Mouse (Mus musculus) cerebellum, adult 8-10 months (tissue): ENCODE measurements around the gene Gm49325.

Experiments used
- DNase-seq: peaks from one replicate; pipeline ENCODE4 v3.0.0; 2022

Gm49325 gene

GRCm38 (mm10) chr10:77627497-77627896 lies 21.5 kb downstream of the Gm49325 start:
- peak; percentile 80 for DNase-seq

GRCm38 (mm10) chr10:77629163-77629562 lies 23.2 kb downstream of the Gm49325 start:
- no peak for DNase-seq

- DNase-seq, result no peak
These were observed 24.0 kb downstream of the Gm49325 start for GRCm38 (mm10) chr10:77629970-77630369.

- DNase-seq, result no peak
These were observed 28.0 kb downstream of the Gm49325 start for GRCm38 (mm10) chr10:77634016-77634415.

DNA sequence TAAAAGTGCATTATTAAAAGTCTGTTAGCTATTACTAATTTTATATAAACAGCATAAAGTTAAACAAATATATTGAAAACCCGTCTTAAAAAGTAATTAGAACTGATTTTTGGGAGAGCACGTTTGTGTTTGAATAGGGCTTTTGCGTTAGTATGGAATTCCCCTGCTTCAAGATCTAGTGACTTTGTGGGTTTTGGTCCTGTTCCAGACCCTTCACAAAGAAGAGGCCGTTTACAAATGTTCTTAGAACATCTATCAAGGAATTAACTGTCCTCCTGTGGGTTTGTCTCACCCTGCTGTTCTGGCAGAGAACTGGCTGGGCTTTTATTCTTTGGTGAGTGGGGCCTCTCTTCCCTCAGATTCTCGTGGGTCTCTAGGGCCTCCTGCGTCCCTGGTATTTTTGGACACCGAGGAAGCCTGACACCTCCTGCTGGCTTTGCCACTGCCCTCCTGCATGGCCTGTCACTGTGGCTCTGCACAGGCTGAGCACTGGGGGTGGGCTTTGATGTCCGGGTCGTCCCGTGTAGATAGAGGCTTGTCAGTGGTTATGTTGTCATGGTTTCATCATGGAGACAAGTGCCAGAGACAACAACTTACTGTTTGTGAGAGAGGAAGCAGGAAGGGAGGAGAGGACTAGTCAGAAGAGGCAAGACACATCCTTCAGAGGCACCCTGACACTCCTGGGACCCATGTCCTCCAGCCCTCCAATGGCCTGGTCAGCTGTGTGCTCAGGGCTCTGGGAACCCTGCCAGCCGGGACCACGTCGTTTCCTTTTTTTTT lies 28.6 kb downstream of the Gm49325 start:
- no peak for DNase-seq

DNA sequence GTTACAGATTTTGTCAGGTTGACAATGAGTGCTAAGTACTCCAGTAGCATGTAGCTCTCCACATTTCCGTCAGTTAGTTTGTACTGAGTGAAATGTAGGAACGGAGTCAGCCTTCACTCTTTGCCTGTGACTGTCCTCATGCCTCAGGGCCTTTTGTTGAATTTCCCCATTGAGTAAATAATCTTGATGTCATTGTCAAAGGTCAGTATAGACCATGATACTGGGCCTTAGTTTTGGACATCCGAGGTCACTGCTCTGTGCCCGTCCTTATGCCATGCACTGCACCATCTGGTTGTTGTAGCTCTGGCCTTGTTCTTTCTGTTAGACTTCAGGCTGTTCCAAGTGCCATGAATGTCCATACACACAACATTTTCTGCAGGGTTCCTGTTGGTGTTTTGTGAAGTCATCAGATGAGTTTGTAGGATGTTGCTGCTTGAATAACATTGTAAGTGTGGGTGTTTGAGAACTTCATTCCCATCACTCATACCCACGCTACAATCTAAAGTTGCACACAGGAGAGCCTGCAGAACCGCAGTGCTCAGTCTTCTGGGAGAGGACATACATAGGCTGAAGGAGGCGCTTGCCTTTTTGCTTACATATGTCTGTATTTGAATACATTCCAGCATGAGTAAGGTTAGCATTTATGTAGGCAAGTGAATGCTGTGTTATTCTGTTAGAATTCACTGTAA lies 30.4 kb downstream of the Gm49325 start:
- no peak for DNase-seq

DNA sequence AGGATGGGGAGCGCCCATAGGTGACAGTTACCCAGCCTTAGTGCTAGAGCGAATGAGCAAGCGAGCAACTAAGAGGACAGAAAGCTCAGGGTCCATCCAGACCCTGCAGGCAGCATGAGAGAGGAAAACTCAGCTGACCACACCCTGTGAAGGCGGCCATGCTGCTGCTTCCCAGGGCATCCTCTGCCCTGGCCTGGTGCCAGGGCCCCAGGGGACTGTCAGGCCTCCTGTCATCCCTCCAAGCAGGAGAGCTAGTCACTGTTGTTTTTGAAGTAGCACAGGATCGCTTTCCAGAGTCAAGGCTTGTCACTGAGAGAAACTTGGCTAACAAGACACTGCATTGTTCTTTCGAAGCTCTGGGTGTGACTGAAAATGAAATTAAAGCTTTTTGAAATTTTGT lies 33.0 kb downstream of the Gm49325 start:
- no peak for DNase-seq

DNA sequence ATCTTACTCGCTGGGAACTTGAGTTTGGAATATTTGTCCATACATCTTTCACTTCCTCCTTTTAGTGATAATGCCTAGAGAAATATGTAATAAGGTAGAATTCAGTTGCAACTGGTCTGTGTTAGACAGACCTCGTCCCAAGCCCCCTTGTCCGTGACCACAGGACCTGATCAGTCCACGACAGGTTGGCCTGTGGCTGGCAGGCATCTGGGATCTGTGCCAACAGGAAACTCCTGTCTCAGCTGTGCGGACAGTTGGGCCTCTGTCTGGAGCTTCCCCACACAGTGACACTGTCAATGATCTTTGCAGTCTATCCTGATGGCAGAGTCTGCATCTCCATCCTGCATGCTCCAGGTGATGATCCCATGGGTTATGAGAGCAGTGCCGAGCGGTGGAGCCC lies 37.2 kb downstream of the Gm49325 start:
- no peak for DNase-seq

DNA sequence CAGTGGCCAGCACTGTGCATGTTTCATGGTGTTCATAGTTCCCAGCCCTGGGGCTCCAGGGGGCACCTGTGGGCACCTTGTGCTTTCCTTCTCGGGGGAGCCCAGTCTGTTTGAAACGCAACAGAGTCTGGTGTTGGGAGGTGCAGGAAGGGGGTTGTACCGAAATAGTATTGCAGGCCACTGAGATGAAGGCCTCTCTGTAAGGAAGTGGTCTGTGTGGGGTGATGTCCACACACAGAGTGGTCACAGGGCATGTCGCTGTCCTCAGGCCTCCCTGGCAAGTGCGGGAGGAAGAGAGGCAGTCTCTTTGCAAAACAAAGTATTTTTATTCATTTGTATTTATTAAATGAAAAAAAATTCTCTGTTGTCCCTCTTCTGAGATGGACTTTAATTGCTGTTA lies 39.6 kb downstream of the Gm49325 start:
- no peak for DNase-seq

DNA sequence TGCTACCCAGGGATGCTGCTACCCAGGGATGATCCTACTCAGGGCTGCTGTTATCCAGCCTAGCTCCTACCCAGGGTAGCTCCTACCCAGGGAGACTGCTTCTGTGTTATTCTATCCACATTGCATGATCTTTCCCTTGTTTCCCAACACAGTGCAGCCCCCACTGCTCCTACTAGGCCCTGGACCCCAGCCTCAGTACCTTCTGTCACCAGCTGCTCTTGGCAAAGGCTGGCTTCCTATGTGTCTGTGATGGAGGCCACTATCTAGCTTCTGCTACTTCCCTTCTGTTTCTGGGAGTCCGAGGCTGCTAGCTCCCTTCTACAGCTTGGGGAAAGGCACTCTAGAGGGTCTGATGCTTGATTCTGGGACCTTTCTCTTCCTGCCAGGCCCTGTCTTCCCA lies 41.5 kb downstream of the Gm49325 start:
- DNase-seq, result no peak

DNA sequence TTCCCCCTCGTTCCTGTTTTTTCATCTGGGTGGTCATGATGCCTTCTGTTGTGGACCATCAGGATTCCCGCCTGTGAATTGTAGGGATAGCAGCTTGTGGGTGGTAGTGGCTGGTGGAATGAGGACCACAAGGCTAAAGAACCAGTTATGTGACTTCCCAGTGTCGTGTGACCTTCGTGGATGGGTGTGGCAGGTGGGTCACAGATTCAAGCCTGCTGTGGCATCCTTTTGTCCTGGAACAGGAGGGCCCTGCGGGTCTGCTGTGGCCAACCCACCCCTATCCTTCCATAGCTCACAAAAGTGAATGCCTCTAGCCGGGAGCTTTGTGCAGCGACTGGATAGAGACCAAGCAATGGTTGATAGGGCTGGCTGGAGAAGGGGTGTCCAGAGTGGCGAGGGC lies 41.9 kb downstream of the Gm49325 start:
- DNase-seq, result no peak

- DNase-seq, result no peak
These were observed 46.0 kb downstream of the Gm49325 start for GRCm38 (mm10) chr10:77652046-77652445.

GRCm38 (mm10) chr10:77658286-77658994 lies 52.4 kb downstream of the Gm49325 start:
- DNase-seq, result no peak

DNA sequence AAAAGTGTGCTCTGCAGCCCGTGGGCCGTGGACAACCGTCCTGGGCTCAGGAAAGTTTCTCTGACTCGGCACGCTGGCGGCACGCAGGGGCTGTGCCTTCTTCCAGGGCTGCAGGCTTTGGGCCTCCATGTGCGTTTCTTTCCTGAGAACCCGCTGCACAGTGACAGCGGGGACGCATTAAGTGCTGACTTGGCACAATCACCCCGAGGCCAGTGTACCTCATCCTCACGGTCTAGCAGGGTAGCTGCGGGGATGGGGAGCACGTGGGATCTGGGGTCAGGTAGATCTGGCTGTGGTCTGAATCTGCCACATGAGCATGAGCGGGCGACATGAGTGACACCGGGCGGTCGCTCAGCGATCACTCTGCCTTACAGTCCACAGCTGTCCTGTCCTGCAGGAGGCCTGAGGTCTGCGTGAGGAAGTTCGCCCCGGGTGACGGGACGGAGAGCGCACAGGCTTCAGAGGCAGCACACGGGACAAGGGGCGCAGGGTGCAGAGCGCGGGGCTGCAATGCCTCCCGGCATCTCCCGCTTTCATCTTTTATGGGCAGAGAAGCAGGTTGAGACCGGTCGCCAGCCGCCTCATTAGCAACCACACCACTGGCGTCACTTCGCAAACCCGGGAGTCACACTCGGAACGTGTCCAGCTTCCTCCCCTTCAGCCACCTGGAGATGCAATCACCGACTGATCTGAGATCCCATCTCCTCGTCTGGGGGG lies 58.1 kb downstream of the Gm49325 start:
- no peak for DNase-seq

- no peak for DNase-seq
These were observed 60.3 kb downstream of the Gm49325 start for GRCm38 (mm10) chr10:77666342-77666741.

DNA sequence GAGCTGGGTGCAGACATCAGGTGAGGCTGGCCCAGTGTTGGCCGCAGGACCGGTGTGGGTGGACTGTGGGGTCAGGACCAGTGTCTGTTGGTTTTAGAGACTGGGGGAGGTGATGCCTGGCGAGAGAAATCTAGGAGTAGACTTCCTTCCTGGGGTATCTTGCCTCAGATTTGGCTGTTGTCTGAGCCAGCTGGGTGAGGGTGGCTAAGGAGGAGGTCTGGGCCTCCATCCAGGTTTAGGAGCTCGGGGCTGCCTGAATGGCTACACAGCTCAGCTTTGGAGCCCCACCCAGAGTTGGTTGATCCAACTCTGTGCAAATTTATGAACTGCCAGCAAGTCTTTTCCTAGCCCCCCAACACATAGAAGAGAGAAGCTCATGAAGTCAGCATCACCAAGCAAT lies 61.4 kb downstream of the Gm49325 start:
- DNase-seq, result no peak

- no peak for DNase-seq
These were observed 64.7 kb downstream of the Gm49325 start for GRCm38 (mm10) chr10:77670710-77671109.

DNA sequence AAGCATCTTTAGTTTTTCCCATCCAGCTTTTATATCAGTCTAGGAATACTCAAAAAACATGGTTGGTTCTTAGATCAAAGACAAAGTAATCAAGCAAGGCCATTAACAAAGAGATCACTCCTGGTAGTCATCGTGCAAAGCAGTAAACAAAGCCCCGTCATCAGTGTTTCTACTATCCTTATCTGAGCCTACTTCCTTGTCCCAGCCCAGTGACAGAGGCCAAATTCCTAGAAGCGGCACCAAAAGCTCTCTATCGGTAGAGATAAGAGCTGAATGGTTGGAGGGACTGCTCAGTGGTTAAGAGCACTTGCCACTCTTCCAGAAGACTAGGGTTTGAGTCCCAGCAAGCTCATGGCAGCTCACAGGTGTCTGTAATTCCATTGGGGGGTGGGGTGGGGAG lies 65.5 kb downstream of the Gm49325 start:
- no peak for DNase-seq

- no peak for DNase-seq
These were observed 67.8 kb downstream of the Gm49325 start for GRCm38 (mm10) chr10:77673765-77674164.

- DNase-seq, result no peak
These were observed 71.6 kb downstream of the Gm49325 start for GRCm38 (mm10) chr10:77677562-77677961.

DNA sequence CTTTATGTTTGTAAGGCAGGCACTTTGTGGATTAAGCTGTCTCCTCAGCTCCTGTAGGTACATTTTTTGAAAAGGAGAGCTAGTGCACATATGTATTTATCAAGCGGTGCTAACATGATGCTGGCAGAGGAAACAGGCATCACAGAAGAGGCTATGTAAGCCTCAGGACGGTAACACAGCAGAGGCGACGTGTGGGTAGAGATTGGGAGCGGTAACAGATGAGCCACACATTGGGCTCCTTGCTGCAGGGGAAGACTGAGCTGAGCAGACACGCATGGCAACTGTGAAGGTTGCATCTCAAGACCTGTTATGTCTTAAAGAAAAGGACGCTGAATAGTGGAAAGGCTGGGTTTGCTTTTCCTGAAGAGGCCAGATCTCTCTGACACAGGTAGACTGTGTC lies 77.0 kb downstream of the Gm49325 start:
- no peak for DNase-seq

GRCm38 (mm10) chr10:77684181-77684580 lies 78.2 kb downstream of the Gm49325 start:
- no peak for DNase-seq
